ENCODE assay signal across 24 mouse cellular contexts in genomic region chr11:108293843-108294242, GRCm38 (mm10). TPM values are rescaled to one million over a fixed set of nuclear protein-coding genes. Genes with fewer than 3 reads are reported as not detected.
DNase-seq lines count a peak whose midpoint lies in the region; ATAC-seq and TF ChIP-seq lines count a peak whose summit lies in the region.
"Had no signal": no experiment of that assay in that cellular context is flagged by ENCODE, and none has a peak within 500 bp of the region (broad histone marks: within the 10 kb centered on the region; RNA-seq: fewer than 3 reads in every experiment).

No protein-coding gene starts in this region.

- no peaks in the 10 kb centered on the region for H3K9me3 ChIP-seq in liver, embryonic 11.5 days (ENCODE audit: control insufficient read depth, low read length)
- H3K9me3 ChIP-seq in liver, postnatal 0 days (ENCODE audit: low read length) = no peaks in the 10 kb centered on the region
- no peaks in the 10 kb centered on the region for H3K9me3 ChIP-seq in midbrain, embryonic 15.5 days
- H3K9me3 ChIP-seq: embryonic facial prominence, embryonic 15.5 days; heart, embryonic 15.5 days; midbrain, embryonic 10.5 days; neural tube, embryonic 15.5 days had no signal

- no peak for TF ChIP-seq CTCF in liver, postnatal 0 days (IDR thresholded peaks at IDR 0.05; ENCODE audit: low read depth)

- H3K4me2 ChIP-seq in liver, embryonic 11.5 days = peak overlapping the region; percentile 5; the same call in 1 of the 2 replicates
- H3K4me2 ChIP-seq in liver, postnatal 0 days (ENCODE audit: low read depth, low read length) = no peak overlapping the region
- no peak overlapping the region for H3K4me2 ChIP-seq in midbrain, embryonic 15.5 days
- H3K4me2 ChIP-seq: embryonic facial prominence, embryonic 15.5 days; heart, embryonic 15.5 days; neural tube, embryonic 15.5 days had no signal

- TF ChIP-seq EP300 in liver, postnatal 0 days (IDR thresholded peaks at IDR 0.05; ENCODE audit: low read depth) = no peak

- peak overlapping the region; percentile 39; the same call in 1 of the 2 replicates for H3K27ac ChIP-seq in liver, embryonic 11.5 days (ENCODE audit: low read depth, low read length)
- no peak overlapping the region for H3K27ac ChIP-seq in liver, postnatal 0 days (ENCODE audit: low read depth)
- H3K27ac ChIP-seq in midbrain, embryonic 15.5 days = no peak overlapping the region
- H3K27ac ChIP-seq: embryonic facial prominence, embryonic 15.5 days; heart, embryonic 15.5 days; midbrain, embryonic 10.5 days; neural tube, embryonic 15.5 days had no signal

- DNase-seq in MEL-GATA-1-ER (ENCODE audit: extremely low read depth, low read depth) = peak; percentile 20
- no peak for DNase-seq in liver, embryonic 11.5 days (ENCODE audit: low spot score)
- DNase-seq in liver, postnatal 0 days = no peak
- DNase-seq in spleen, postnatal 4 days (ENCODE audit: low spot score in 2 of 2) = no peak
- no peak for DNase-seq in adipocyte (ENCODE audit: low spot score)
- DNase-seq: adrenal gland, adult 2 months; B cell, adult 2 months; cerebellum, adult 8-10 months; gastrocnemius, postnatal 10 days; heart, adult 11 months; heart, postnatal 36 days; kidney, adult 11 months; layer of hippocampus, adult 9-11 months; lung, postnatal 4 days; right cerebral cortex, adult 18-20 months had no signal

- H3K4me1 ChIP-seq in liver, embryonic 11.5 days (replicated peaks; ENCODE audit: control insufficient read depth, insufficient read depth, low read length) = peaks cover 18% of the 10 kb centered on the region
- no peaks in the 10 kb centered on the region for H3K4me1 ChIP-seq in liver, postnatal 0 days (ENCODE audit: insufficient read depth)
- peaks cover 17% of the 10 kb centered on the region for H3K4me1 ChIP-seq in midbrain, embryonic 15.5 days
- H3K4me1 ChIP-seq: embryonic facial prominence, embryonic 15.5 days; heart, embryonic 15.5 days had no signal

- H3K9ac ChIP-seq in liver, embryonic 11.5 days (ENCODE audit: low read depth, low read length) = no peak overlapping the region
- no peak overlapping the region for H3K9ac ChIP-seq in liver, postnatal 0 days (replicated peaks)
- no peak overlapping the region for H3K9ac ChIP-seq in midbrain, embryonic 15.5 days
- H3K9ac ChIP-seq: embryonic facial prominence, embryonic 15.5 days; heart, embryonic 15.5 days; neural tube, embryonic 15.5 days had no signal

- no peaks in the 10 kb centered on the region for H3K27me3 ChIP-seq in liver, embryonic 11.5 days (replicated peaks; ENCODE audit: control insufficient read depth, insufficient read depth, low read length)
- no peaks in the 10 kb centered on the region for H3K27me3 ChIP-seq in liver, postnatal 0 days (ENCODE audit: insufficient read depth, low read length)
- H3K27me3 ChIP-seq in midbrain, embryonic 15.5 days (replicated peaks) = no peaks in the 10 kb centered on the region
- H3K27me3 ChIP-seq: embryonic facial prominence, embryonic 15.5 days; heart, embryonic 15.5 days; neural tube, embryonic 15.5 days had no signal

- peak; percentile 83; the same call in 1 of the 2 replicates for ATAC-seq in common myeloid progenitor, adult 5-6 weeks (replicated peaks; ENCODE audit: low read depth, poor library complexity, severe bottlenecking)
- ATAC-seq in liver, embryonic 11.5 days (replicated peaks; ENCODE audit: low FRiP score) = peak; percentile 91
- ATAC-seq in liver, postnatal 0 days = peak; percentile 57
- ATAC-seq in activated CD4-positive, CD25-positive, alpha-beta regulatory T cell, adult 4 months = no peak
- ATAC-seq in midbrain, embryonic 15.5 days (replicated peaks) = no peak
- ATAC-seq: forebrain, embryonic 16.5 days; hindbrain, embryonic 16.5 days had no signal

- H3K4me3 ChIP-seq in liver, embryonic 11.5 days (ENCODE audit: low read depth, low read length) = no peak overlapping the region
- H3K4me3 ChIP-seq in liver, postnatal 0 days (ENCODE audit: low read depth, low read length) = no peak overlapping the region
- H3K4me3 ChIP-seq in midbrain, embryonic 15.5 days = no peak overlapping the region
- H3K4me3 ChIP-seq: embryonic facial prominence, embryonic 15.5 days; heart, embryonic 15.5 days; midbrain, embryonic 10.5 days; neural tube, embryonic 15.5 days had no signal

- no peaks in the 10 kb centered on the region for H3K36me3 ChIP-seq in liver, embryonic 11.5 days (ENCODE audit: control insufficient read depth, insufficient read depth, low read length)
- no peaks in the 10 kb centered on the region for H3K36me3 ChIP-seq in liver, postnatal 0 days (replicated peaks; ENCODE audit: insufficient read depth, low read length)
- no peaks in the 10 kb centered on the region for H3K36me3 ChIP-seq in midbrain, embryonic 15.5 days (replicated peaks)
- H3K36me3 ChIP-seq: embryonic facial prominence, embryonic 15.5 days; heart, embryonic 15.5 days; midbrain, embryonic 10.5 days; neural tube, embryonic 15.5 days had no signal

- WGBS in liver, embryonic 11.5 days = 33% methylated on average over 3 of the region's 3 CpGs
- 55% methylated on average over 3 of the region's 3 CpGs for WGBS in liver, postnatal 0 days (ENCODE audit: insufficient replicate concordance)
- 62% methylated on average over 3 of the region's 3 CpGs for WGBS in midbrain, embryonic 15.5 days

RNA-seq across cellular contexts. Expression of gene Apoh, which starts 49.3 kb away (rescaled TPM):
- not detected in 2 replicates for total RNA-seq in common myeloid progenitor, adult 5-6 weeks (2017)
- 8.7 and 10.6 TPM in 2 replicates for polyA plus RNA-seq in liver, embryonic 11.5 days (2014; fragmentation: Nextera tagmentation; extraction: Ambion mirVana)
- 3,365 and 3,457 TPM in 2 replicates for polyA plus RNA-seq in liver, postnatal 0 days (2015; fragmentation: Nextera tagmentation; extraction: Ambion mirVana)
- polyA plus RNA-seq in activated CD4-positive, CD25-positive, alpha-beta regulatory T cell, adult 4 months (2017; shearing (Covaris generic)) = not detected
- polyA plus RNA-seq in midbrain, embryonic 15.5 days (2015; fragmentation: Nextera tagmentation; extraction: Ambion mirVana) = 0.28 and 2.5 TPM in 2 replicates
- total RNA-seq: heart, postnatal 36 days had no signal
- polyA plus RNA-seq: embryonic facial prominence, embryonic 15.5 days; midbrain, embryonic 10.5 days had no signal

RNA-seq across cellular contexts. Expression of gene Prkca, which starts 49.9 kb away (rescaled TPM):
- total RNA-seq in common myeloid progenitor, adult 5-6 weeks (2017) = 7.6 and 15.6 TPM in 2 replicates
- 10.1 and 12.4 TPM in 2 replicates for polyA plus RNA-seq in liver, embryonic 11.5 days (2014; fragmentation: Nextera tagmentation; extraction: Ambion mirVana)
- polyA plus RNA-seq in liver, postnatal 0 days (2015; fragmentation: Nextera tagmentation; extraction: Ambion mirVana) = 2.9 and 3.0 TPM in 2 replicates
- 10 to 100 TPM; 11.7 to 15.3 TPM for polyA plus RNA-seq in activated CD4-positive, CD25-positive, alpha-beta regulatory T cell, adult 4 months (2017; shearing (Covaris generic))
- polyA plus RNA-seq in midbrain, embryonic 15.5 days (2015; fragmentation: Nextera tagmentation; extraction: Ambion mirVana) = 7.0 and 7.2 TPM in 2 replicates

Comparison
In these comparisons a context has a peak if more than half of its experiments do, and no peak if none do; other contexts are left out.
1. RNA of gene Apoh, which starts 49.3 kb away (polyA plus RNA-seq): 3,365 to 3,457 TPM in liver, postnatal 0 days; 8.7 to 10.6 TPM in liver, embryonic 11.5 days, 0.28 to 2.5 TPM in midbrain, embryonic 15.5 days and not detected in activated CD4-positive, CD25-positive, alpha-beta regulatory T cell, adult 4 months; every median in the first group is over 100 times any median in the second.
2. ATAC-seq: peak in common myeloid progenitor, adult 5-6 weeks (single experiment), liver, embryonic 11.5 days (single experiment) and liver, postnatal 0 days (single experiment); none in activated CD4-positive, CD25-positive, alpha-beta regulatory T cell, adult 4 months (single experiment) and midbrain, embryonic 15.5 days (single experiment).